Mouse (Mus musculus) neural tube, embryonic 15.5 days (tissue): ENCODE measurements around the gene Olfr1016. TPM values are rescaled to one million over a fixed set of nuclear protein-coding genes. Genes with fewer than 3 reads are reported as not detected.

Source experiments
- polyA plus RNA-seq: library from polyadenylated mRNA; unstranded; fragments of >200 nt; fragmentation: Nextera tagmentation; extraction: Ambion mirVana; gene quantifications from 2 replicates; pipeline ENCODE4 v1.2.1, GENCODE M21; 2015

The Olfr1016 gene
- polyA plus RNA-seq, 1 experiment from 2014 or later = not detected

Other genes with a start within 250 kb of the Olfr1016 start
- not detected in 2 replicates for gene Olfr996, start 223.3 kb downstream of the Olfr1016 start, polyA plus RNA-seq
- not detected in 2 replicates for gene Olfr998, start 213.6 kb downstream of the Olfr1016 start, polyA plus RNA-seq
- gene Olfr1000, start 190.6 kb downstream of the Olfr1016 start, polyA plus RNA-seq = not detected in 2 replicates
- not detected in 2 replicates for gene Olfr1002, start 151.8 kb downstream of the Olfr1016 start, polyA plus RNA-seq
- not detected in 2 replicates for gene Olfr154, start 138.1 kb downstream of the Olfr1016 start, polyA plus RNA-seq
- not detected in 2 replicates for gene Olfr1006, start 123.8 kb downstream of the Olfr1016 start, polyA plus RNA-seq
- gene Olfr1008, start 113.1 kb downstream of the Olfr1016 start, polyA plus RNA-seq = not detected in 2 replicates
- not detected in 2 replicates for gene Olfr1009, start 87.1 kb downstream of the Olfr1016 start, polyA plus RNA-seq
- gene Olfr1012, start 39.8 kb downstream of the Olfr1016 start, polyA plus RNA-seq = not detected in 2 replicates
- not detected in 2 replicates for gene Olfr1013, start 35.4 kb downstream of the Olfr1016 start, polyA plus RNA-seq
- not detected in 2 replicates for gene Olfr1014, start 29.8 kb downstream of the Olfr1016 start, polyA plus RNA-seq
- gene Olfr1015, start 20.5 kb downstream of the Olfr1016 start, polyA plus RNA-seq = not detected in 2 replicates
- gene Olfr1018, start 15.9 kb upstream of the Olfr1016 start, polyA plus RNA-seq = not detected in 2 replicates
- not detected in 2 replicates for gene Olfr1019, start 42.9 kb upstream of the Olfr1016 start, polyA plus RNA-seq
- gene Olfr1020, start 44.5 kb upstream of the Olfr1016 start, polyA plus RNA-seq = not detected in 2 replicates
- not detected in 2 replicates for gene Olfr1022, start 66.0 kb upstream of the Olfr1016 start, polyA plus RNA-seq
- not detected in 2 replicates for gene Olfr1023, start 83.1 kb upstream of the Olfr1016 start, polyA plus RNA-seq
- not detected in 2 replicates for gene Olfr1024, start 102.5 kb upstream of the Olfr1016 start, polyA plus RNA-seq
- not detected in 2 replicates for gene Olfr1025-ps1, start 112.6 kb upstream of the Olfr1016 start, polyA plus RNA-seq
- gene Olfr1026, start 119.0 kb upstream of the Olfr1016 start, polyA plus RNA-seq = not detected in 2 replicates
- not detected in 2 replicates for gene Olfr1028, start 147.9 kb upstream of the Olfr1016 start, polyA plus RNA-seq
- not detected in 2 replicates for gene Olfr1029, start 171.4 kb upstream of the Olfr1016 start, polyA plus RNA-seq
- not detected in 2 replicates for gene Olfr1030, start 176.7 kb upstream of the Olfr1016 start, polyA plus RNA-seq
- gene Olfr1031, start 187.8 kb upstream of the Olfr1016 start, polyA plus RNA-seq = not detected in 2 replicates
- not detected in 2 replicates for gene Olfr1032, start 203.0 kb upstream of the Olfr1016 start, polyA plus RNA-seq
- gene Olfr1033, start 218.1 kb upstream of the Olfr1016 start, polyA plus RNA-seq = 0.04 and 0.28 TPM in 2 replicates
- gene Olfr1034, start 243.3 kb upstream of the Olfr1016 start, polyA plus RNA-seq = not detected in 2 replicates